Mouse (Mus musculus) MEL (cell line): ENCODE results near the gene Myoc. TPM values are rescaled to one million over a fixed set of nuclear protein-coding genes. Genes with fewer than 3 reads are reported as not detected.

Experiments used
- DNase-seq: peaks from one replicate; pipeline ENCODE4 v3.0.0; 2011; ENCODE audit warnings: low read depth, low spot score
- H3K27ac ChIP-seq: 2 replicates; pipeline ENCODE4 v1.5.1; 2012; ENCODE audit warnings: low read depth, mild to moderate bottlenecking, control low read depth, low read length, moderate library complexity; ENCODE audit not compliant: control insufficient read depth
- H3K27me3 ChIP-seq, 2 experiments: fragments of 150-350 bp in 1 of 2; sonication (generic) in 1 of 2; 2 replicates each; pipeline ENCODE4 v1.6.1; 2012; ENCODE audit warnings: low read length in 2 of 2, mild to moderate bottlenecking in 2 of 2, improper control_type of control experiment in 1 of 2, moderate library complexity in 1 of 2; ENCODE audit not compliant: insufficient read depth in 2 of 2, control insufficient read depth in 1 of 2
- H3K36me3 ChIP-seq, 2 experiments: 2 replicates each; pipeline ENCODE4 v1.6.1; 2012 to 2014; ENCODE audit warnings: low read length in 2 of 2, improper control_type of control experiment in 1 of 2, inconsistent platforms in 1 of 2, mild to moderate bottlenecking in 1 of 2; ENCODE audit not compliant: insufficient read depth in 2 of 2, control insufficient read depth in 1 of 2
- H3K4me1 ChIP-seq, 2 experiments: fragments of 150-350 bp in 1 of 2; sonication (generic) in 1 of 2; 2 replicates each; pipeline ENCODE4 v1.6.1; 2012; ENCODE audit warnings: low read length in 2 of 2, improper control_type of control experiment in 1 of 2, mild to moderate bottlenecking in 1 of 2; ENCODE audit not compliant: insufficient read depth in 2 of 2, control insufficient read depth in 1 of 2
- H3K4me3 ChIP-seq, 2 experiments: fragments of 150-350 bp in 1 of 2; sonication (generic) in 1 of 2; 2 replicates each; pipeline ENCODE4 v1.5.1; 2012; ENCODE audit warnings: low read depth in 2 of 2, low read length in 2 of 2, mild to moderate bottlenecking in 2 of 2, moderate library complexity in 2 of 2, control low read depth in 1 of 2, improper control_type of control experiment in 1 of 2; ENCODE audit not compliant: control insufficient read depth in 1 of 2, insufficient read depth in 1 of 2
- H3K79me2 ChIP-seq: 2 replicates; pipeline ENCODE4 v1.6.1; 2012; ENCODE audit warnings: mild to moderate bottlenecking, low read length, moderate library complexity; ENCODE audit not compliant: control insufficient read depth, poor library complexity, insufficient read depth
- H3K9ac ChIP-seq: 2 replicates; pipeline ENCODE4 v1.6.1; 2012; ENCODE audit warnings: low read depth, mild to moderate bottlenecking, control low read depth, low read length, moderate library complexity; ENCODE audit not compliant: control insufficient read depth, poor library complexity, severe bottlenecking
- H3K9me3 ChIP-seq: fragments of 150-350 bp; sonication (generic); replicated peaks from 2 replicates; pipeline ENCODE4 v1.6.1; 2012; ENCODE audit warnings: mild to moderate bottlenecking, low read length, improper control_type of control experiment, moderate library complexity; ENCODE audit not compliant: insufficient read depth
- E2F4 ChIP-seq: IDR thresholded peaks from 2 replicates; pipeline ENCODE4 v1.6.1; 2011; ENCODE audit warnings: low read depth, low read length, improper control_type of control experiment, borderline replicate concordance
- ELF1 ChIP-seq: IDR thresholded peaks from 2 replicates; pipeline ENCODE4 v1.6.1; 2014; ENCODE audit warnings: low read depth, mild to moderate bottlenecking, inconsistent platforms, low read length, improper control_type of control experiment, moderate library complexity
- ETS1 ChIP-seq: IDR thresholded peaks from 2 replicates; pipeline ENCODE4 v1.6.1; 2012; ENCODE audit warnings: low read depth, mild to moderate bottlenecking, inconsistent platforms, low read length, improper control_type of control experiment, moderate library complexity
- GABPA ChIP-seq: IDR thresholded peaks from 2 replicates; pipeline ENCODE4 v1.6.1; 2012; ENCODE audit warnings: low read depth, mild to moderate bottlenecking, inconsistent platforms, low read length, improper control_type of control experiment, moderate library complexity
- GATA1 ChIP-seq: IDR thresholded peaks from 2 replicates; pipeline ENCODE4 v1.6.1; 2011; ENCODE audit warnings: low read depth, low read length, improper control_type of control experiment
- HCFC1 ChIP-seq: IDR thresholded peaks from 2 replicates; pipeline ENCODE4 v1.6.1; 2012; ENCODE audit warnings: low read depth, mild to moderate bottlenecking, inconsistent platforms, low read length, improper control_type of control experiment, moderate library complexity
- JUND ChIP-seq: IDR thresholded peaks from 2 replicates; pipeline ENCODE4 v1.6.1; 2011; ENCODE audit warnings: low read depth, mild to moderate bottlenecking, improper control_type of control experiment, low read length
- KAT2A ChIP-seq: conservative IDR thresholded peaks from 2 replicates; pipeline ENCODE4 v1.6.1; 2012; ENCODE audit warnings: low read depth, low read length, improper control_type of control experiment, inconsistent platforms
- MAFK ChIP-seq: IDR thresholded peaks from 2 replicates; pipeline ENCODE4 v1.6.1; 2011; ENCODE audit warnings: low read depth, mild to moderate bottlenecking, low read length, improper control_type of control experiment, borderline replicate concordance
- MEF2A ChIP-seq: IDR thresholded peaks from 2 replicates; pipeline ENCODE4 v1.6.1; 2014; ENCODE audit warnings: low read depth, mild to moderate bottlenecking, inconsistent platforms, low read length, improper control_type of control experiment; ENCODE audit not compliant: poor library complexity, insufficient replicate concordance, severe bottlenecking; ENCODE audit errors: extremely low read depth
- MXI1 ChIP-seq: IDR thresholded peaks from 2 replicates; pipeline ENCODE4 v1.6.1; 2011; ENCODE audit warnings: mild to moderate bottlenecking, low read depth, low read length, improper control_type of control experiment
- MYC ChIP-seq: IDR thresholded peaks from 2 replicates; pipeline ENCODE4 v1.6.1; 2011; ENCODE audit warnings: low read depth, mild to moderate bottlenecking, low read length, improper control_type of control experiment, moderate library complexity
- NRF1 ChIP-seq: IDR thresholded peaks from 2 replicates; pipeline ENCODE4 v1.6.1; 2014; ENCODE audit warnings: low read depth, mild to moderate bottlenecking, inconsistent platforms, low read length, improper control_type of control experiment, moderate library complexity; ENCODE audit not compliant: poor library complexity, insufficient read depth, severe bottlenecking
- POLR2AphosphoS2 ChIP-seq: IDR thresholded peaks from 2 replicates; pipeline ENCODE4 v1.6.1; 2011; ENCODE audit warnings: low read length, improper control_type of control experiment
- POLR2AphosphoS5 ChIP-seq: IDR thresholded peaks from 2 replicates; pipeline ENCODE4 v1.6.1; 2012; ENCODE audit warnings: low read depth, borderline replicate concordance, mild to moderate bottlenecking, inconsistent platforms, low read length, moderate library complexity, mixed read lengths
- RAD21 ChIP-seq: IDR thresholded peaks from 2 replicates; pipeline ENCODE4 v1.6.1; 2011; ENCODE audit warnings: mild to moderate bottlenecking, low read depth, low read length, improper control_type of control experiment
- SIN3A ChIP-seq: IDR thresholded peaks from 2 replicates; pipeline ENCODE4 v1.6.1; 2012; ENCODE audit warnings: low read length, improper control_type of control experiment, inconsistent platforms
- TBP ChIP-seq: IDR thresholded peaks from 2 replicates; pipeline ENCODE4 v1.8.0; 2011; ENCODE audit warnings: low read depth, low read length, improper control_type of control experiment
- TCF12 ChIP-seq: IDR thresholded peaks from 2 replicates; pipeline ENCODE4 v1.6.1; 2014; ENCODE audit warnings: low read depth, mild to moderate bottlenecking, inconsistent platforms, low read length, improper control_type of control experiment, moderate library complexity
- UBTF ChIP-seq: IDR thresholded peaks from 2 replicates; pipeline ENCODE4 v1.6.1; 2012; ENCODE audit warnings: low read depth, mild to moderate bottlenecking, inconsistent platforms, low read length, improper control_type of control experiment, moderate library complexity, borderline replicate concordance; ENCODE audit not compliant: insufficient read depth
- USF1 ChIP-seq: IDR thresholded peaks from 2 replicates; pipeline ENCODE4 v1.6.1; 2014; ENCODE audit warnings: low read depth, mild to moderate bottlenecking, inconsistent platforms, low read length, improper control_type of control experiment, moderate library complexity
- USF2 ChIP-seq, 2 experiments: IDR thresholded peaks; 2 replicates each; pipeline ENCODE4 v1.6.1; 2011 to 2012; ENCODE audit warnings: improper control_type of control experiment in 2 of 2, low read length in 2 of 2, borderline replicate concordance in 1 of 2, inconsistent platforms in 1 of 2, low read depth in 1 of 2, mild to moderate bottlenecking in 1 of 2; ENCODE audit not compliant: insufficient read depth in 1 of 2
- ZC3H11A ChIP-seq: IDR thresholded peaks from 2 replicates; pipeline ENCODE4 v1.6.1; 2012; ENCODE audit warnings: low read depth, mild to moderate bottlenecking, inconsistent platforms, low read length, improper control_type of control experiment
- ZKSCAN1 ChIP-seq: IDR thresholded peaks from 2 replicates; pipeline ENCODE4 v1.6.1; 2012; ENCODE audit warnings: low read depth, mild to moderate bottlenecking, inconsistent platforms, low read length, improper control_type of control experiment, moderate library complexity
- ZNF384 ChIP-seq: IDR thresholded peaks from 2 replicates; pipeline ENCODE4 v1.6.1; 2012; ENCODE audit warnings: low read depth, mild to moderate bottlenecking, inconsistent platforms, low read length, improper control_type of control experiment
- polyA plus RNA-seq, 2 experiments: library from polyadenylated mRNA; stranded (reverse) in 1 of 2; unstranded in 1 of 2; fragments of >175 nt in 1 of 2; fragments of >200 nt in 1 of 2; gene quantifications; 2 replicates each; pipeline versions ENCODE4 v1.2.1 to v1.2.4; 2012; ENCODE audit warnings: low replicate concordance in 2 of 2, low read depth in 1 of 2; ENCODE audit not compliant: insufficient read length in 2 of 2, insufficient read depth in 1 of 2, missing spikeins in 1 of 2
- total RNA-seq: library from RNA; depleted of rRNA; stranded (reverse); fragments of 300-350 nt; gene quantifications from 2 replicates; pipeline ENCODE4 v1.2.3, GENCODE M21; 2012

Gene Myoc
- total and polyA plus RNA-seq, 3 experiments = not detected

GRCm38 (mm10) chr1:162639861-162640260 lies 906 bp downstream of the Myoc start:
- DNase-seq = no peak
- H3K79me2 ChIP-seq = no peaks in the 10 kb centered on the region
- no peak overlapping the region for H3K27ac ChIP-seq
- H3K4me1 ChIP-seq = no peaks in the 10 kb centered on the region
- no peak overlapping the region for H3K9ac ChIP-seq
- TF ChIP-seq USF2 (IDR thresholded peaks at IDR 0.05; ENCODE audit: borderline replicate concordance in 1 of 2, insufficient read depth in 1 of 2, low read depth in 1 of 2, low read length in 2 of 2) = no peak
- no peak for TF ChIP-seq GATA1
- TF ChIP-seq ZNF384 = no peak
- no peak for TF ChIP-seq ZC3H11A
- TF ChIP-seq RAD21 = no peak
- no peak for TF ChIP-seq TCF12
- no peak for TF ChIP-seq POLR2AphosphoS5
- TF ChIP-seq POLR2AphosphoS2 = no peak
- TF ChIP-seq HCFC1 = no peak
- no peak for TF ChIP-seq MXI1
- no peak for TF ChIP-seq MEF2A
- TF ChIP-seq GABPA = no peak
- no peak for TF ChIP-seq TBP
- TF ChIP-seq JUND = no peak
- no peak for TF ChIP-seq KAT2A
- TF ChIP-seq NRF1 = no peak
- no peak for TF ChIP-seq ZKSCAN1
- TF ChIP-seq UBTF = no peak
- TF ChIP-seq MAFK = no peak
- TF ChIP-seq E2F4 = no peak
- TF ChIP-seq, all 39 proteins: peak for 0
- H3K36me3 ChIP-seq = no peaks in the 10 kb centered on the region
- H3K4me3 ChIP-seq = no peak overlapping the region
- peaks cover 0 to 5% of the 10 kb centered on the region in 2 experiments; a peak in 3 of 4 replicates for H3K27me3 ChIP-seq
- H3K9me3 ChIP-seq = no peaks in the 10 kb centered on the region

GRCm38 (mm10) chr1:162642591-162642990 lies 3.6 kb downstream of the Myoc start:
- H3K27ac ChIP-seq = no peak overlapping the region
- H3K79me2 ChIP-seq = no peaks in the 10 kb centered on the region
- no peaks in the 10 kb centered on the region for H3K9me3 ChIP-seq
- no peak for DNase-seq
- H3K9ac ChIP-seq = no peak overlapping the region
- no peaks in the 10 kb centered on the region for H3K36me3 ChIP-seq
- H3K27me3 ChIP-seq = peaks cover 2 to 5% of the 10 kb centered on the region in 2 experiments
- TF ChIP-seq MYC = no peak
- no peak for TF ChIP-seq ETS1
- no peak for TF ChIP-seq POLR2AphosphoS5
- no peak for TF ChIP-seq MEF2A
- no peak for TF ChIP-seq ZKSCAN1
- TF ChIP-seq USF1 = no peak
- TF ChIP-seq KAT2A = no peak
- no peak for TF ChIP-seq ELF1
- TF ChIP-seq SIN3A = no peak
- TF ChIP-seq GABPA = no peak
- no peak for TF ChIP-seq ZNF384
- TF ChIP-seq MAFK = no peak
- H3K4me1 ChIP-seq = 0 out of 4 replicates have a peak, but pooled peaks cover 0 to 3% of the 10 kb centered on the region in 2 experiments
- no peak overlapping the region for H3K4me3 ChIP-seq
